Mouse (Mus musculus) intestine, embryonic 16.5 days (tissue): ENCODE data around the gene Thada. TPM values are rescaled to one million over a fixed set of nuclear protein-coding genes. Genes with fewer than 3 reads are reported as not detected.

Source experiments
- ATAC-seq: fragments of 200-750 bp; cut with Nextera tagmentation; 2 replicates; pipeline ENCODE4 v1.8.0; 2017; ENCODE audit warnings: moderate TSS enrichment, moderate library complexity
- H3K27ac ChIP-seq: fragments of 300-500 bp; sonication (generic); 2 replicates; pipeline ENCODE4 v1.5.1; 2014; ENCODE audit warnings: mild to moderate bottlenecking, low read length
- H3K27me3 ChIP-seq: fragments of 300-500 bp; sonication (generic); replicated peaks from 2 replicates; pipeline ENCODE4 v1.6.1; 2014; ENCODE audit warnings: low read length, control low read depth, mixed read lengths; ENCODE audit not compliant: control insufficient read depth, insufficient read depth
- H3K36me3 ChIP-seq: fragments of 300-500 bp; sonication (generic); 2 replicates; pipeline ENCODE4 v1.6.1; 2014; ENCODE audit warnings: low read length, control low read depth; ENCODE audit not compliant: control insufficient read depth, insufficient read depth
- H3K4me1 ChIP-seq: fragments of 300-500 bp; sonication (generic); 2 replicates; pipeline ENCODE4 v1.6.1; 2014; ENCODE audit warnings: low read length, control low read depth, mixed read lengths; ENCODE audit not compliant: control insufficient read depth, insufficient read depth
- H3K4me2 ChIP-seq: fragments of 300-500 bp; sonication (generic); 2 replicates; pipeline ENCODE4 v1.6.1; 2014; ENCODE audit warnings: low read depth, low read length, control low read depth
- H3K4me3 ChIP-seq: fragments of 300-500 bp; sonication (generic); 2 replicates; pipeline ENCODE4 v1.5.1; 2014; ENCODE audit warnings: mild to moderate bottlenecking, low read length
- H3K9ac ChIP-seq: fragments of 300-500 bp; sonication (generic); 2 replicates; pipeline ENCODE4 v1.6.1; 2014; ENCODE audit warnings: low read depth, low read length
- H3K9me3 ChIP-seq: fragments of 300-500 bp; sonication (generic); 2 replicates; pipeline ENCODE4 v1.6.1; 2016; ENCODE audit warnings: low read length, control low read depth; ENCODE audit not compliant: control insufficient read depth
- WGBS: fragments of 180-500 bp; shearing (Covaris S2); extraction: QIAGEN DNeasy Blood & Tissue Kit; methylation state at CpG from one replicate; pipeline ENCODE4 v1.1.7; 2014; 5-methylcytosine and 5-hydroxymethylcytosine counted together
- polyA plus RNA-seq: library from polyadenylated mRNA; unstranded; fragments of >200 nt; fragmentation: Nextera tagmentation; extraction: Ambion mirVana; gene quantifications from 2 replicates; pipeline ENCODE4 v1.2.1, GENCODE M21; 2015

Thada gene
- polyA plus RNA-seq, 1 experiment from 2014 or later = 5.3 TPM

DNA sequence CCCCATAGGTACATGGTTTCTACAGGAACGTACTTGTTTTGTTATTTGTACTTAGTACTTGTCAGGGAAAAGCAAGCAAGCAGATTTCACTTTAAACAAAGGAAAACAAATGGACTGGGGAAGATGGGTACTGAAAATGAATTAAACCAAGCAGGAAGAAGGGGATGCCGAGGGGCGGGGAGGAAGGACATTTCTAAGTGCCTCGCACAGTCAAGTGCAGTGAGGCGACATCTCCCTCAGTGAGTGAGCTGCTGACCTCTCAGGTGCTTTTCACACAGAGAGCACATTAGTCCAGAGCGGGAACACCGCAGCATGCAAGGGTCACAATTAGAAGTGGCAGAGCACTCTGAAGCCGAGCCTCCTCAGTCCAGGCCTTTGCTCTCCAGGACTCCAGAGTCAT, 135.0 kb downstream of the Thada start:
- no peak overlapping the region for H3K27ac ChIP-seq
- H3K36me3 ChIP-seq = no peaks in the 10 kb centered on the region
- WGBS = 76% methylated on average over 8 of the region's 8 CpGs
- H3K4me3 ChIP-seq = no peak overlapping the region
- ATAC-seq = no peak
- no peaks in the 10 kb centered on the region for H3K27me3 ChIP-seq
- no peak overlapping the region for H3K9ac ChIP-seq
- no peaks in the 10 kb centered on the region for H3K9me3 ChIP-seq
- no peak overlapping the region for H3K4me2 ChIP-seq
- no peaks in the 10 kb centered on the region for H3K4me1 ChIP-seq

DNA sequence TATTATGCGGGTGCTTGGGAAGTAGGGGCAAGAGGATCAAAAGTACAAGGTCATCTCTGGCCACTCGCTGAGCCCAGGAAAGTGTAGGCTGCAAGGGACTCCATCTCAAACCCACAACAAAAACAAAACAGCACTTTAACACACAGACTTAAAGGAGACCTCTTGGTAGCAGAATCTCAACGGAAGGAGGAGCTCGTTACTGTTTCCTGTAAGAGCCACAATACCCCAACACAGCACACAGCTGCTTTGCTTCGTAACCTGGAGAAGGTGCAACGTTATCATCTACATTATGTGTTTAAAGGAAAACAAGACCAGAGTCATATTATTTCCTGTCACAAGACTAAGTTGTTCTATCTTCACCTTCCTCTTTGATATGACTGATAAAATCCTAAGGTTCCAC, 135.5 kb downstream of the Thada start:
- WGBS = 79% methylated on average over 6 of the region's 6 CpGs
- Histone ChIP-seq H3K27ac (no peak overlapping the region), H3K4me3 (no peak overlapping the region), H3K4me2 (no peak overlapping the region), H3K36me3 (no peaks in the 10 kb centered on the region), H3K27me3 (no peaks in the 10 kb centered on the region), H3K9me3 (no peaks in the 10 kb centered on the region), H3K4me1 (no peaks in the 10 kb centered on the region), H3K9ac (no peak overlapping the region)
- ATAC-seq = no peak

DNA sequence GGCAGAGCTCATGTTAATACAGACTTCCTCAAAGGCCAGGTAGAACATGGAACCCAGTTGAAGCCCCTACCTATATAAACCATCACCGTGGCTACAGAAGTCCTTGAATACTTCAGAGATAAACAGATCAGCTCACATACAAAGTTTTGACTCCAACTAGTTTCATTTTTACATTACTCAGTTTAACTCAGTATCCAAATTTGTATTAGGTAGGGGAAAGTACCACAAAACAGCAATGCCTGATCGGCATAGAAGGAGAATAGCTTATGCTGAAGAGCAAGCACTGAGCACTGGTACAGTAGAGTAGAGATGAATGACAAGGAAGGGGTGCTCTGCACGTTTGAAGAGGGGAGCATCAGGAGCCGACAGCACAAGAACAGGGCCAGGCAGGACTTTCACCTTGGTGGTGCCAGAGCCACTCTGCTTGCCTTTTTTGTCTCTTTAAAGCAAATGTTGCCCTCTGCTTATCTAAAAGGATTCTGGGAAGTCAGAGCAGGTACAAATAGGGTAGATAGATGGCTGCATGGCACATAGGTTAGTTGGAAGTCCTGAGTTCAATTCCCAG, 136.0 kb downstream of the Thada start:
- ATAC-seq = no peak
- no peaks in the 10 kb centered on the region for H3K9me3 ChIP-seq
- no peak overlapping the region for H3K9ac ChIP-seq
- no peak overlapping the region for H3K27ac ChIP-seq
- no peaks in the 10 kb centered on the region for H3K4me1 ChIP-seq
- 81% methylated on average over 4 of the region's 4 CpGs for WGBS
- H3K36me3 ChIP-seq = no peaks in the 10 kb centered on the region
- no peak overlapping the region for H3K4me3 ChIP-seq
- H3K27me3 ChIP-seq = no peaks in the 10 kb centered on the region
- no peak overlapping the region for H3K4me2 ChIP-seq

DNA sequence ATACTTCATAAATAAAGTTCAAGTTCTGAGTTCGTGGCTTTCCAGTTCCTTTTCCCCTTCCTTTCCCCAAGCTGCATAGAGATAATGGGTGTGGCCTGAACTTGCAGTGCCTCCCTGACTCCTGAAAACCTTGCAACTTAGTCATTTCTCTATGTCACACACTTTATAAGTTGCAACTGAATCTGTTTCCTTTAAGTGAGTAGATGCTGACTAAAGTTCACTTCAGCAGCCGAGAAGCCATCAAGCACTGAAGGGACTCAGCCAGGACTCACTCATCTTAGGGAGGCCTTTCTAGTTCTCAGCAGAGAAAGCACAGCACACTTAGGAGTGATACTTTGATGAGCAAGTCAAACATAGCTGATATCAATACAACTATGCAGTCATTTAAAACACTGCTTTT, 137.5 kb downstream of the Thada start:
- Histone ChIP-seq H3K4me3 (no peak overlapping the region), H3K27me3 (no peaks in the 10 kb centered on the region), H3K4me2 (no peak overlapping the region), H3K9ac (no peak overlapping the region), H3K9me3 (no peaks in the 10 kb centered on the region), H3K36me3 (no peaks in the 10 kb centered on the region), H3K27ac (no peak overlapping the region), H3K4me1 (no peaks in the 10 kb centered on the region)
- no peak for ATAC-seq
- 56% methylated on average over 2 of the region's 2 CpGs for WGBS

DNA sequence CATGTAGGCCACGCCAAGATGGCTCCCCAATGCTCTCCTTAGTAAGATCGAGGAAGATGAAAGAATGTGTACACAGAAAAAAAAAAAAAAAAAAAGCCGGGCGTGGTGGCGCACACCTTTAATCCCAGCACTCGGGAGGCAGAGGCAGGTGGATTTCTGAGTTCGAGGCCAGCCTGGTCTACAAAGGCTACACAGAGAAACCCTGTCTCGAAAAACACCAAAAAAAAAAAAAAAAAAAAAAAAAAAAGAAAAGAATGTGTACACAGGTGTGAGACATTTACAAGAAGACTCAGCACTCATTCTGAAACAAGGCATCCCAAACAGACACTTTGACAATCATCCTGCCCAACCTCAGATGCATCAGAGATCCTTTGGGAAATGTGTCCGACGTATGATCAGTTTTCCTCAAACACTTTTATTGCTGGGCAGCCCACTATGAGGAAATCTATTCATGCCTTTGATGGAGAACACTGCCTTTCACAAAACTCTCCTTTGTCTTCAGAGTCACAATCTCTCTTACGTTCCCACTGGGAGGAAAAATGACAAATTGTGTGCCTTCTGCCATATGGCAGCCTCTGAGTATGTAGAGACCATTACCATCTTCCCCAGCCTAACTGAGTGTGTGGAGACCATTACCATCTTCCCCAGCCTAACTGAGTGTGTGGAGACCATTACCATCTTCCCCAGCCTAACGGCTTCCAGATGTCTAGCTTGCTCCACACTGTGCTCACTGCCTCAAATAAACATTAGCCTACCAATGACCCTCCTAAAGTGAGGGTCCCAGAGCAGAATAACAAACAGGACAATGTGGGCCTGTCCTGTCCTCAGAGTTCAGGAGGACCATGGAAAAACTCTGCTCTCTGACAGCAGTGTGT, 138.7 kb downstream of the Thada start:
- Histone ChIP-seq H3K27me3 (no peaks in the 10 kb centered on the region), H3K9ac (no peak overlapping the region)
- 82% methylated on average over 12 of the region's 12 CpGs for WGBS

DNA sequence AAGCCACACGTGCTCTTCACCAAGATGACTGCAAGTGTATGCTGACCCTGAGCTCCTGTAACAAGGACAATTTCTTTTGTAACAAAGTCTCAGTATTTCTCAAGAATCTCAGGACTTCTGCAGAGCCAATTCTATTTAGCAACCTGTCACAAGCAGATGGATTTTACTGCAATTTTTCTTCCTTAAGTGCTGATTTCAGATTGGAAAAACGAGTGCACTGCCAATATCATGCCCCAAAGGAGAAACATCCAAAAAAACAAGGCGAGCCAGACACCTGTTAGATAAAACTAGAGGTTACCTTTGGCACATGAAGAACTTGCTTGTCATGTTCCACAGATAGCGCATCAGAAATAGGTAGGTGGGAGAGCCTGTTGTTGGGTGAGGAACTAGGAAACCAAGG, 143.8 kb downstream of the Thada start:
- H3K4me3 ChIP-seq = no peak overlapping the region
- H3K9me3 ChIP-seq = no peaks in the 10 kb centered on the region
- ATAC-seq = no peak
- no peak overlapping the region for H3K4me2 ChIP-seq
- 78% methylated on average over 4 of the region's 4 CpGs for WGBS
- H3K9ac ChIP-seq = no peak overlapping the region
- H3K27ac ChIP-seq = no peak overlapping the region
- H3K27me3 ChIP-seq = no peaks in the 10 kb centered on the region
- no peaks in the 10 kb centered on the region for H3K4me1 ChIP-seq
- H3K36me3 ChIP-seq = no peaks in the 10 kb centered on the region

More for the DNA sequence above, 138.7 kb downstream of the Thada start:
- Histone ChIP-seq H3K36me3 (no peaks in the 10 kb centered on the region), H3K27ac (no peak overlapping the region), H3K4me2 (no peak overlapping the region), H3K9me3 (no peaks in the 10 kb centered on the region), H3K4me1 (no peaks in the 10 kb centered on the region), H3K4me3 (no peak overlapping the region)
- no peak for ATAC-seq

DNA sequence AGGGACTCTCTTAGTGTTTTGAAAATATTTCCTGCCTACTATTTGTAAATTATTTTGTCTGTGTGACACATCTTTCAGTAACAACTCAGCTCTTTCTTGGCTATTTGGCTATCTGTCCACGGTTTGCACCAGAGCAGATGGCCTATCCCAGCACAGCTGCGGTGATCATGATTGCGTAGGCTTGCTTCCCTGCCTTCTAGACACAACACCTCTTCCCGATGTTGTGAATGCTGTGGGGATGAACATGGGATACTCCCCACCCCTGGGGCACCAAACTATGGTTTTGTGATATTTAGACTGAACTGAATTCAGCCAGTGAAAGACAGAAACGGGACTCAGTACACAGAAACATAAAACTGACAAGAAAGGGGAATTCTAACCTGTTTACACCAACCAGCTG, 144.7 kb downstream of the Thada start:
- no peak for ATAC-seq

DNA sequence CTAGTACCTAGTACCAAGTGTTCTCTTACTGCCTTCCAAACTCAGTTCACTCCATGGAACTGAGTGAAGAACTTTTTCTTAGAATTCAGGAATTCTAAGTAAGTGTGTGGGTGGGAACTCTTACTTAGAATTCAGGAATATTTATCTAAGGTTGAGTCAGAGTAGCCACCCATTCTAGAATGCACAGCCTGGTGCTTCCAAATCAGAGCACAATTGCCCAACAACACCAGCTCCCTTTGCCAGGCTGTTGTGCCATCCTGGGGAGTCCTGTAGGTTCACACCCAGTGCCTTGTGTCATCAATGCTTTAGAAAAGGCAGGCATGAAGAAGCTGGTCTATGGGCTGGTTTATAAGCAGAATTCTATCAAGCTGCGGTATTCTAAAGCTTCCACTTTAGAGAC, 145.4 kb downstream of the Thada start:
- ATAC-seq = no peak
- Histone ChIP-seq H3K36me3 (no peaks in the 10 kb centered on the region), H3K27ac (no peak overlapping the region), H3K4me2 (no peak overlapping the region), H3K27me3 (no peaks in the 10 kb centered on the region), H3K9ac (no peak overlapping the region), H3K9me3 (no peaks in the 10 kb centered on the region), H3K4me1 (no peaks in the 10 kb centered on the region), H3K4me3 (no peak overlapping the region)
- WGBS = 91% methylated on average over 1 of the region's 1 CpGs

More for the DNA sequence above, 144.7 kb downstream of the Thada start:
- Histone ChIP-seq H3K36me3 (no peaks in the 10 kb centered on the region), H3K27me3 (no peaks in the 10 kb centered on the region), H3K9ac (no peak overlapping the region), H3K9me3 (no peaks in the 10 kb centered on the region), H3K4me1 (no peaks in the 10 kb centered on the region), H3K27ac (no peak overlapping the region), H3K4me3 (no peak overlapping the region), H3K4me2 (no peak overlapping the region)
- WGBS = 65% methylated on average over 5 of the region's 5 CpGs

DNA sequence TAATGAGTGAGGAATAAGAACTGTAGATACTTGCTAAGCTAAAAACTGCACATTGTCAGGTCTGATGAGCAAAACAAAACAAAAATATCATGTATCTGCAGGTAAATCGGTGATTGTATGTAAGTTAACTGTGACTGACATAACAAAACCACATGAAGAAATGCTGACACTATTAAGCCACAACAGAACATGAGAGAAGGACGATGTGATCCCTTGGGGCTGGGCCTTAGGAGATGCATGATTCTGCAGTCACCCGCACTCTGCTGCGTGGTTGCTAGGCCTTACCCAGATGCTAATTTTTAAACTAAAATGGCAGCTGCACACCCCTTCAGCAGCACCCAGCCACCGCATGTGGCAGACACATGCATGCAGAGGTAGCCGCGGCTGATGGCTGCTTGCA, 151.7 kb downstream of the Thada start:
- H3K9me3 ChIP-seq = no peaks in the 10 kb centered on the region
- no peaks in the 10 kb centered on the region for H3K4me1 ChIP-seq
- H3K36me3 ChIP-seq = no peaks in the 10 kb centered on the region
- ATAC-seq = no peak
- H3K27me3 ChIP-seq = no peaks in the 10 kb centered on the region
- no peak overlapping the region for H3K4me2 ChIP-seq
- 96% methylated on average over 7 of the region's 7 CpGs for WGBS
- H3K27ac ChIP-seq = no peak overlapping the region
- no peak overlapping the region for H3K9ac ChIP-seq
- H3K4me3 ChIP-seq = no peak overlapping the region
